Mouse (Mus musculus): ENCODE data around the gene Pde8b.

GRCm38 (mm10) chr13:95249511-95250456 is at the start of gene Pde8b:
- TF ChIP-seq MAFK (IDR thresholded peaks at IDR 0.05; ENCODE audit: insufficient read depth, low read depth, low read length) (no peak), ZNF384 (IDR thresholded peaks at IDR 0.05; ENCODE audit: low read depth, low read length) (no peak), CHD2 (IDR thresholded peaks at IDR 0.05; ENCODE audit: low read depth, low read length) (no peak), ZC3H11A (IDR thresholded peaks at IDR 0.05; ENCODE audit: borderline replicate concordance, low read depth, low read length) (no peak)
